Mouse (Mus musculus) MEL (cell line): ENCODE measurements at regions not wholly inside any gene's neighbourhood (a gene's known extent, or its start where the extent isn't known, plus 50 kb on each side); places are given as distances from the start of the nearest gene placed in this dataset.

Experiments used
- DNase-seq: peaks from one replicate; pipeline ENCODE4 v3.0.0; 2011; ENCODE audit warnings: low read depth, low spot score
- H3K27ac ChIP-seq: 2 replicates; pipeline ENCODE4 v1.5.1; 2012; ENCODE audit warnings: low read depth, mild to moderate bottlenecking, control low read depth, low read length, moderate library complexity; ENCODE audit not compliant: control insufficient read depth
- H3K27me3 ChIP-seq, 2 experiments: fragments of 150-350 bp in 1 of 2; sonication (generic) in 1 of 2; 2 replicates each; pipeline ENCODE4 v1.6.1; 2012; ENCODE audit warnings: low read length in 2 of 2, mild to moderate bottlenecking in 2 of 2, improper control_type of control experiment in 1 of 2, moderate library complexity in 1 of 2; ENCODE audit not compliant: insufficient read depth in 2 of 2, control insufficient read depth in 1 of 2
- H3K36me3 ChIP-seq, 2 experiments: 2 replicates each; pipeline ENCODE4 v1.6.1; 2012 to 2014; ENCODE audit warnings: low read length in 2 of 2, improper control_type of control experiment in 1 of 2, inconsistent platforms in 1 of 2, mild to moderate bottlenecking in 1 of 2; ENCODE audit not compliant: insufficient read depth in 2 of 2, control insufficient read depth in 1 of 2
- H3K4me1 ChIP-seq, 2 experiments: fragments of 150-350 bp in 1 of 2; sonication (generic) in 1 of 2; 2 replicates each; pipeline ENCODE4 v1.6.1; 2012; ENCODE audit warnings: low read length in 2 of 2, improper control_type of control experiment in 1 of 2, mild to moderate bottlenecking in 1 of 2; ENCODE audit not compliant: insufficient read depth in 2 of 2, control insufficient read depth in 1 of 2
- H3K4me3 ChIP-seq, 2 experiments: fragments of 150-350 bp in 1 of 2; sonication (generic) in 1 of 2; 2 replicates each; pipeline ENCODE4 v1.5.1; 2012; ENCODE audit warnings: low read depth in 2 of 2, low read length in 2 of 2, mild to moderate bottlenecking in 2 of 2, moderate library complexity in 2 of 2, control low read depth in 1 of 2, improper control_type of control experiment in 1 of 2; ENCODE audit not compliant: control insufficient read depth in 1 of 2, insufficient read depth in 1 of 2
- H3K79me2 ChIP-seq: 2 replicates; pipeline ENCODE4 v1.6.1; 2012; ENCODE audit warnings: mild to moderate bottlenecking, low read length, moderate library complexity; ENCODE audit not compliant: control insufficient read depth, poor library complexity, insufficient read depth
- H3K9ac ChIP-seq: 2 replicates; pipeline ENCODE4 v1.6.1; 2012; ENCODE audit warnings: low read depth, mild to moderate bottlenecking, control low read depth, low read length, moderate library complexity; ENCODE audit not compliant: control insufficient read depth, poor library complexity, severe bottlenecking
- H3K9me3 ChIP-seq: fragments of 150-350 bp; sonication (generic); replicated peaks from 2 replicates; pipeline ENCODE4 v1.6.1; 2012; ENCODE audit warnings: mild to moderate bottlenecking, low read length, improper control_type of control experiment, moderate library complexity; ENCODE audit not compliant: insufficient read depth
- BHLHE40 ChIP-seq: IDR thresholded peaks from 2 replicates; pipeline ENCODE4 v1.6.1; 2012; ENCODE audit warnings: low read depth, mild to moderate bottlenecking, inconsistent platforms, low read length, improper control_type of control experiment, borderline replicate concordance
- CTCF ChIP-seq, 3 experiments: IDR thresholded peaks in 2 of 3; conservative IDR thresholded peaks in 1 of 3; 2 replicates each; pipeline ENCODE4 v1.5.1; 2011 to 2012; ENCODE audit warnings: low read length in 3 of 3, low read depth in 2 of 3, mild to moderate bottlenecking in 2 of 3, improper control_type of control experiment in 1 of 3, inconsistent platforms in 1 of 3, mixed read lengths in 1 of 3, moderate library complexity in 1 of 3; ENCODE audit not compliant: control insufficient read depth in 1 of 3, insufficient read depth in 1 of 3, poor library complexity in 1 of 3, severe bottlenecking in 1 of 3
- E2F4 ChIP-seq: IDR thresholded peaks from 2 replicates; pipeline ENCODE4 v1.6.1; 2011; ENCODE audit warnings: low read depth, low read length, improper control_type of control experiment, borderline replicate concordance
- ELF1 ChIP-seq: IDR thresholded peaks from 2 replicates; pipeline ENCODE4 v1.6.1; 2014; ENCODE audit warnings: low read depth, mild to moderate bottlenecking, inconsistent platforms, low read length, improper control_type of control experiment, moderate library complexity
- EP300 ChIP-seq, 2 experiments: IDR thresholded peaks; 2 replicates each; pipeline ENCODE4 v1.6.1; 2011; ENCODE audit warnings: improper control_type of control experiment in 2 of 2, low read length in 2 of 2, low read depth in 1 of 2, mild to moderate bottlenecking in 1 of 2
- ETS1 ChIP-seq: IDR thresholded peaks from 2 replicates; pipeline ENCODE4 v1.6.1; 2012; ENCODE audit warnings: low read depth, mild to moderate bottlenecking, inconsistent platforms, low read length, improper control_type of control experiment, moderate library complexity
- GABPA ChIP-seq: IDR thresholded peaks from 2 replicates; pipeline ENCODE4 v1.6.1; 2012; ENCODE audit warnings: low read depth, mild to moderate bottlenecking, inconsistent platforms, low read length, improper control_type of control experiment, moderate library complexity
- GATA1 ChIP-seq: IDR thresholded peaks from 2 replicates; pipeline ENCODE4 v1.6.1; 2011; ENCODE audit warnings: low read depth, low read length, improper control_type of control experiment
- HCFC1 ChIP-seq: IDR thresholded peaks from 2 replicates; pipeline ENCODE4 v1.6.1; 2012; ENCODE audit warnings: low read depth, mild to moderate bottlenecking, inconsistent platforms, low read length, improper control_type of control experiment, moderate library complexity
- JUND ChIP-seq: IDR thresholded peaks from 2 replicates; pipeline ENCODE4 v1.6.1; 2011; ENCODE audit warnings: low read depth, mild to moderate bottlenecking, improper control_type of control experiment, low read length
- KAT2A ChIP-seq: conservative IDR thresholded peaks from 2 replicates; pipeline ENCODE4 v1.6.1; 2012; ENCODE audit warnings: low read depth, low read length, improper control_type of control experiment, inconsistent platforms
- MAFK ChIP-seq: IDR thresholded peaks from 2 replicates; pipeline ENCODE4 v1.6.1; 2011; ENCODE audit warnings: low read depth, mild to moderate bottlenecking, low read length, improper control_type of control experiment, borderline replicate concordance
- MAZ ChIP-seq: IDR thresholded peaks from 2 replicates; pipeline ENCODE4 v1.6.1; 2012; ENCODE audit warnings: low read depth, mild to moderate bottlenecking, inconsistent platforms, low read length, improper control_type of control experiment
- MEF2A ChIP-seq: IDR thresholded peaks from 2 replicates; pipeline ENCODE4 v1.6.1; 2014; ENCODE audit warnings: low read depth, mild to moderate bottlenecking, inconsistent platforms, low read length, improper control_type of control experiment; ENCODE audit not compliant: poor library complexity, insufficient replicate concordance, severe bottlenecking; ENCODE audit errors: extremely low read depth
- MYB ChIP-seq: IDR thresholded peaks from 2 replicates; pipeline ENCODE4 v1.6.1; 2011; ENCODE audit warnings: mild to moderate bottlenecking, low read depth, low read length, improper control_type of control experiment
- MYC ChIP-seq: IDR thresholded peaks from 2 replicates; pipeline ENCODE4 v1.6.1; 2011; ENCODE audit warnings: low read depth, mild to moderate bottlenecking, low read length, improper control_type of control experiment, moderate library complexity
- NELFE ChIP-seq: IDR thresholded peaks from 2 replicates; pipeline ENCODE4 v1.6.1; 2011; ENCODE audit warnings: low read depth, low read length, improper control_type of control experiment
- NRF1 ChIP-seq: IDR thresholded peaks from 2 replicates; pipeline ENCODE4 v1.6.1; 2014; ENCODE audit warnings: low read depth, mild to moderate bottlenecking, inconsistent platforms, low read length, improper control_type of control experiment, moderate library complexity; ENCODE audit not compliant: poor library complexity, insufficient read depth, severe bottlenecking
- POLR2A ChIP-seq, 2 experiments: IDR thresholded peaks; 2 replicates each; pipeline ENCODE4 v1.6.1; 2011 to 2012; ENCODE audit warnings: low read length in 2 of 2, mild to moderate bottlenecking in 2 of 2, control low read depth in 1 of 2, improper control_type of control experiment in 1 of 2, low read depth in 1 of 2, moderate library complexity in 1 of 2; ENCODE audit not compliant: control insufficient read depth in 1 of 2, insufficient read depth in 1 of 2, poor library complexity in 1 of 2
- POLR2AphosphoS5 ChIP-seq: IDR thresholded peaks from 2 replicates; pipeline ENCODE4 v1.6.1; 2012; ENCODE audit warnings: low read depth, borderline replicate concordance, mild to moderate bottlenecking, inconsistent platforms, low read length, moderate library complexity, mixed read lengths
- RAD21 ChIP-seq: IDR thresholded peaks from 2 replicates; pipeline ENCODE4 v1.6.1; 2011; ENCODE audit warnings: mild to moderate bottlenecking, low read depth, low read length, improper control_type of control experiment
- SMC3 ChIP-seq: IDR thresholded peaks from 2 replicates; pipeline ENCODE4 v1.6.1; 2011; ENCODE audit warnings: low read depth, low read length, improper control_type of control experiment
- TAL1 ChIP-seq: IDR thresholded peaks from 2 replicates; pipeline ENCODE4 v1.6.1; 2012; ENCODE audit warnings: mild to moderate bottlenecking, inconsistent platforms, low read length, moderate library complexity, mixed read lengths
- TBP ChIP-seq: IDR thresholded peaks from 2 replicates; pipeline ENCODE4 v1.8.0; 2011; ENCODE audit warnings: low read depth, low read length, improper control_type of control experiment
- UBTF ChIP-seq: IDR thresholded peaks from 2 replicates; pipeline ENCODE4 v1.6.1; 2012; ENCODE audit warnings: low read depth, mild to moderate bottlenecking, inconsistent platforms, low read length, improper control_type of control experiment, moderate library complexity, borderline replicate concordance; ENCODE audit not compliant: insufficient read depth
- USF2 ChIP-seq, 2 experiments: IDR thresholded peaks; 2 replicates each; pipeline ENCODE4 v1.6.1; 2011 to 2012; ENCODE audit warnings: improper control_type of control experiment in 2 of 2, low read length in 2 of 2, borderline replicate concordance in 1 of 2, inconsistent platforms in 1 of 2, low read depth in 1 of 2, mild to moderate bottlenecking in 1 of 2; ENCODE audit not compliant: insufficient read depth in 1 of 2
- ZKSCAN1 ChIP-seq: IDR thresholded peaks from 2 replicates; pipeline ENCODE4 v1.6.1; 2012; ENCODE audit warnings: low read depth, mild to moderate bottlenecking, inconsistent platforms, low read length, improper control_type of control experiment, moderate library complexity
- ZMIZ1 ChIP-seq: IDR thresholded peaks from 2 replicates; pipeline ENCODE4 v1.6.1; 2012; ENCODE audit warnings: low read depth, mild to moderate bottlenecking, inconsistent platforms, low read length, improper control_type of control experiment, moderate library complexity

DNA sequence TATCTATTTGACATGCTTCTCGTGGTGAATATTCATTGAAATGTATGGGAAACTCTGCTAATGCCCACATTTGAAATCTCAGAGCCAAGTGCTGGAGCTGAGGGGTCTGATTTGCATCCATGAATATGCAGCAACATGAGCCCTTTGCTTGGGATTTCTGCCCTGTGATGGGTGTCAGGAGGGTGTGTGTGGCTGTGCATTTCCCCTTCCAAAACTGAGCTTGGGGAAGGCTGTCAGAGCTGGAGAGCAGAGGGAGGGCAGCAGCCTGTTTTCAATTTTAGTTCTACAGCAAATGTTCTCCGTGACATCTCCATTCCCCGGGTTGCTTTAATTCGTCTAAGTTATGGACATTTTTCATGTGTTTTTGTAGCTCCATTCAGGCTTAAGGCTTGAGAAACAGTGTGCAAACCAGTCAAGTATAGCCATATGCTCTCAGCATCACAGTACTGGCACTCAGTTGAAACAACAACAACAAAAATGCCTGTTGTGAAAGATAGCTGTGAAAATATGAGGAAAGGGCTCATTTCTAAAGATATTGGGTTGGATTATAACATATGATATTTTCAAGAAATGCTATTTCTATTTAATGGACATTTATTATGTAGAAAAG, 194.1 kb upstream of the Ins1 start:
- H3K4me3 ChIP-seq: no peak overlapping the region
- H3K9me3 ChIP-seq: no peaks in the 10 kb centered on the region
- no peaks in the 10 kb centered on the region for H3K27me3 ChIP-seq
- H3K36me3 ChIP-seq: no peaks in the 10 kb centered on the region
- no peaks in the 10 kb centered on the region for H3K4me1 ChIP-seq
- H3K9ac ChIP-seq: no peak overlapping the region
- no peak for DNase-seq
- TF ChIP-seq EP300 (IDR thresholded peaks at IDR 0.05; ENCODE audit: low read depth in 1 of 2, low read length in 2 of 2): no peak
- TF ChIP-seq MYB: no peak
- TF ChIP-seq GATA1: no peak
- no peak for TF ChIP-seq SMC3
- no peak for TF ChIP-seq NRF1
- no peak for TF ChIP-seq TBP
- TF ChIP-seq HCFC1: no peak
- TF ChIP-seq USF2 (IDR thresholded peaks at IDR 0.05; ENCODE audit: borderline replicate concordance in 1 of 2, insufficient read depth in 1 of 2, low read depth in 1 of 2, low read length in 2 of 2): no peak
- no peak for TF ChIP-seq ELF1
- TF ChIP-seq GABPA: no peak
- TF ChIP-seq E2F4: no peak
- no peak for TF ChIP-seq ETS1
- no peak for TF ChIP-seq MEF2A
- no peak for TF ChIP-seq TAL1
- no peak for TF ChIP-seq KAT2A
- no peak for TF ChIP-seq ZKSCAN1
- TF ChIP-seq JUND: no peak
- no peak for TF ChIP-seq CTCF (IDR thresholded peaks at IDR 0.05 in 2 of 3, conservative IDR thresholded peaks at IDR 0.05 in 1 of 3; ENCODE audit: control insufficient read depth in 1 of 3, insufficient read depth in 1 of 3, low read depth in 2 of 3, low read length in 3 of 3, poor library complexity in 1 of 3, severe bottlenecking in 1 of 3)
- TF ChIP-seq MAZ: no peak
- TF ChIP-seq MAFK: no peak
- H3K27ac ChIP-seq: no peak overlapping the region
- no peaks in the 10 kb centered on the region for H3K79me2 ChIP-seq

DNA sequence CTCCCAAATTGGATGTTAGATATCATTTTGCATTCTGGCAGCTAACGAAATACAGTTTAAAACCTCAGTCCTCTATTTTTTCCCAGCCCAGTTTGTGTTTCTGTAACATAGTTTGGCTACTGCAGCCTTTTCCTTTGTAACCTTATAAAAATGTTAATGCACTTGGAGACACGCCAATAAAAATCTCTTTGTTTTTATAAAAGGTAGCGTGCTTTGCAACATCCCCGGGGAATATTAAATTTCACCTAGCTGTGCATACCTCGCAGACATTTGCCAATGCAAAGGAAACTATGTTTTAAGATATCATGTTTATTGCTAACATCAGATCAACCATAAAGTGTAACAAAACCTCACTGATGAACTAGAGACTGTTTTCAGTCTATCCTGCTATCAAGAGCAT, 192.9 kb upstream of the Ins1 start:
- Histone ChIP-seq H3K9ac (no peak overlapping the region), H3K9me3 (no peaks in the 10 kb centered on the region)

More for the DNA sequence above, 192.9 kb upstream of the Ins1 start:
- DNase-seq: no peak
- H3K4me1 ChIP-seq: no peaks in the 10 kb centered on the region
- no peak overlapping the region for H3K4me3 ChIP-seq
- no peaks in the 10 kb centered on the region for H3K79me2 ChIP-seq
- no peak for TF ChIP-seq MYC
- no peak for TF ChIP-seq POLR2A (IDR thresholded peaks at IDR 0.05; ENCODE audit: control insufficient read depth in 1 of 2, insufficient read depth in 1 of 2, low read depth in 1 of 2, low read length in 2 of 2, poor library complexity in 1 of 2)
- TF ChIP-seq HCFC1: no peak
- TF ChIP-seq RAD21: no peak
- no peak for TF ChIP-seq EP300 (IDR thresholded peaks at IDR 0.05; ENCODE audit: low read depth in 1 of 2, low read length in 2 of 2)
- no peak for TF ChIP-seq NELFE
- TF ChIP-seq UBTF: no peak
- TF ChIP-seq POLR2AphosphoS5: no peak
- TF ChIP-seq JUND: no peak
- no peak for TF ChIP-seq ZMIZ1
- no peak for TF ChIP-seq SMC3
- no peak for TF ChIP-seq KAT2A
- TF ChIP-seq BHLHE40: no peak
- TF ChIP-seq, all 39 proteins: peak for 0
- Histone ChIP-seq H3K27me3 (no peaks in the 10 kb centered on the region), H3K27ac (no peak overlapping the region), H3K36me3 (no peaks in the 10 kb centered on the region)
